Mouse (Mus musculus) midbrain, postnatal 0 days (tissue): ENCODE results near the gene Gdpd3. TPM values are rescaled to one million over a fixed set of nuclear protein-coding genes. Genes with fewer than 3 reads are reported as not detected.

Experiments
- ATAC-seq: fragments of 200-750 bp; cut with Nextera tagmentation; 2 replicates; pipeline ENCODE4 v1.8.0; 2017; ENCODE audit warnings: moderate number of reproducible peaks, mild to moderate bottlenecking, moderate TSS enrichment, moderate library complexity; ENCODE audit not compliant: low FRiP score
- DNase-seq: peaks from one replicate; pipeline ENCODE4 v3.0.0-alpha.2; 2015; ENCODE audit warnings: low spot score
- H3K27ac ChIP-seq: fragments of 300-500 bp; sonication (generic); 2 replicates; pipeline ENCODE4 v1.5.1; 2014; ENCODE audit warnings: low read depth, mild to moderate bottlenecking, low read length, mixed read lengths
- H3K27me3 ChIP-seq: fragments of 300-500 bp; sonication (generic); 2 replicates; pipeline ENCODE4 v1.6.1; 2014; ENCODE audit warnings: low read length, control low read depth, mixed read lengths; ENCODE audit not compliant: insufficient read depth
- H3K36me3 ChIP-seq: fragments of 300-500 bp; sonication (generic); 2 replicates; pipeline ENCODE4 v1.6.1; 2014; ENCODE audit warnings: low read length, control low read depth, mixed read lengths; ENCODE audit not compliant: insufficient read depth
- H3K4me1 ChIP-seq: fragments of 300-500 bp; sonication (generic); 2 replicates; pipeline ENCODE4 v1.6.1; 2014; ENCODE audit warnings: mild to moderate bottlenecking, control low read depth, antibody characterized with exemption, low read length, mixed read lengths; ENCODE audit not compliant: insufficient read depth
- H3K4me2 ChIP-seq: fragments of 300-500 bp; sonication (generic); 2 replicates; pipeline ENCODE4 v1.6.1; 2014; ENCODE audit warnings: low read depth, mild to moderate bottlenecking, low read length, mixed read lengths; ENCODE audit not compliant: poor library complexity, severe bottlenecking
- H3K4me3 ChIP-seq: fragments of 300-500 bp; sonication (generic); 2 replicates; pipeline ENCODE4 v1.5.1; 2014; ENCODE audit warnings: low read depth, mild to moderate bottlenecking, low read length, moderate library complexity
- H3K9ac ChIP-seq: fragments of 300-500 bp; sonication (generic); replicated peaks from 2 replicates; pipeline ENCODE4 v1.6.1; 2014; ENCODE audit warnings: mild to moderate bottlenecking, low read length, moderate library complexity, mixed read lengths; ENCODE audit not compliant: poor library complexity, severe bottlenecking
- H3K9me3 ChIP-seq: fragments of 300-500 bp; sonication (generic); 2 replicates; pipeline ENCODE4 v1.6.1; 2016; ENCODE audit warnings: low read length, control low read depth
- CTCF ChIP-seq: IDR thresholded peaks from 2 replicates; pipeline ENCODE4 v1.5.1; 2016; ENCODE audit warnings: antibody characterized with exemption, mild to moderate bottlenecking
- WGBS: fragments of 180-500 bp; shearing (Covaris S2); extraction: QIAGEN DNeasy Blood & Tissue Kit; methylation state at CpG from one replicate; pipeline ENCODE4 v1.1.7; 2014; 5-methylcytosine and 5-hydroxymethylcytosine counted together
- polyA plus RNA-seq: library from polyadenylated mRNA; unstranded; fragments of >200 nt; fragmentation: Nextera tagmentation; extraction: Ambion mirVana; gene quantifications from 2 replicates; pipeline ENCODE4 v1.2.1, GENCODE M21; 2015
- total RNA-seq: library from RNA; depleted of rRNA; stranded (reverse); fragments of >200 nt; gene quantifications from 2 replicates; pipeline ENCODE4 v1.2.3, GENCODE M21; 2014

Gene Gdpd3
- total and polyA plus RNA-seq, 2 experiments from 2014 or later: 1.3 TPM; not detected in 1

GRCm38 (mm10) chr7:126802134-126802889 lies 36.2 kb downstream of the Gdpd3 start:
- Histone ChIP-seq H3K27ac (no peak overlapping the region), H3K36me3 (peaks cover 4% of the 10 kb centered on the region; the same call in 1 of the 2 replicates), H3K9ac (no peak overlapping the region), H3K27me3 (no peaks in the 10 kb centered on the region), H3K4me3 (no peak overlapping the region), H3K9me3 (no peaks in the 10 kb centered on the region), H3K4me2 (no peak overlapping the region), H3K4me1 (peaks cover 12% of the 10 kb centered on the region)
- ATAC-seq (no peak), DNase-seq (no peak)
- 89% methylated on average over 11 of the region's 11 CpGs for WGBS
- no peak for TF ChIP-seq CTCF

DNA sequence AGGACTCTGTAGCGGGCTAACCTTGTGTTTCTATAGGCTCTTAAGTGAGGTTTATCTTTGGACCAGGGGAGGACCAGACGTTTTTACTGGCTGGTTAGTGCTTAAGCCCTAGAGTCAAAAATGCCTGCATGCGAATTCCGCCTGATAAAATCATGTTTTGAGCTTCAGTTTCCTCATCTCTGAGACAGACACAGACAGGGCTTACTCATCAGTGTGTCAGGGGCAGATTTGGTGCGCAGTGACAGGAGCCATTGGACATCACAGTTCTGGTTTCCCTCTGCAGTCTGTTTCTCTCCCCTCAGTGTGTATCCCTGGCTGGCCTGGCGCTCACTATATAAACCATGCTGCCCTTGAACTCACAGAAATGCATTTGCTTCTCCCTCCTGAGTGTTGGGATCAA lies 37.0 kb downstream of the Gdpd3 start:
- no peak for TF ChIP-seq CTCF
- no peak overlapping the region for H3K4me2 ChIP-seq
- H3K27me3 ChIP-seq: no peaks in the 10 kb centered on the region
- H3K27ac ChIP-seq: no peak overlapping the region
- peaks cover 13% of the 10 kb centered on the region for H3K4me1 ChIP-seq
- ATAC-seq (no peak), DNase-seq (no peak)
- peaks cover 4% of the 10 kb centered on the region; the same call in 1 of the 2 replicates for H3K36me3 ChIP-seq
- H3K9me3 ChIP-seq: no peaks in the 10 kb centered on the region
- WGBS: 93% methylated on average over 6 of the region's 6 CpGs
- H3K4me3 ChIP-seq: no peak overlapping the region
- H3K9ac ChIP-seq: no peak overlapping the region

DNA sequence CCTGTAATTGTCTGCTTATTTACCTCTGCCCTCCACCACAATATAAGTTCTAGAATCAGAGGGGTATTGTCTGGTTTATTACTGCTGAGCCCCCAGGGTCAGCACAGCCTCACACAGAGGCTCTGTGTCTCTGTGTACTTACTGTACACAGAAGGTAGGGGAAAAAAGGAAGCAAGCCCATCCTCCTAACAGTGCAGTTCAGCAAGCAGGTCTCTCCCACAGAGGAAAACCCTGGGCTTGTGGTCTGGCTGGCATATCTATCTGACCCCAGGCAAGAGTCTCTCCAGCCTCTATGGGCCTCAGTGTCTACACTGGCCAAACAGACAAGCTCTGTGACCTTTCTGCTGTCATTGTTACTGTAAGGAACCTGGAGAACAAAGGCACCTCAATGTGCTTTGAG lies 37.6 kb downstream of the Gdpd3 start:
- Histone ChIP-seq H3K27me3 (no peaks in the 10 kb centered on the region), H3K9ac (no peak overlapping the region), H3K4me2 (no peak overlapping the region), H3K36me3 (peaks cover 4% of the 10 kb centered on the region; the same call in 1 of the 2 replicates), H3K9me3 (no peaks in the 10 kb centered on the region), H3K4me1 (peaks cover 14% of the 10 kb centered on the region), H3K27ac (no peak overlapping the region), H3K4me3 (no peak overlapping the region)
- no peak for TF ChIP-seq CTCF
- ATAC-seq (no peak), DNase-seq (no peak)

DNA sequence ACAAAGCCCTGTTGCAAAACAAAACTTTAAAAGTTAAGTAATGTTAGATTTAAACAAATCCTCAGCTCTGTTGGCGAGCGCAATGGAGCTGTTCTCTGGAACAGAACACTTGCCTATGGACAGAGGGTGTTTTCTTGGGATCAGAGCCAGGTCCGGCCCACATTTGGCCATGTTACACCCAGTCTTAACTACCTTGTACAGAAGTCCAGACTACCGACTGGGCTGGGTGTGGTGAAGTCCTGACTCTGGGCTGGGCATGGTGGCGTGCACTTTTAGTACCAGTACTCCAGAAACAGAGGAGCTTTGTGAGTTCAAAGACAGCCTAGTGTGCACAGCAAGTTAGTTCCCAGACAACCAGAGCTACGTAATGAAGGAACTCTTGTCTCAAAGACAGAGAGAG lies 40.8 kb downstream of the Gdpd3 start:
- H3K4me2 ChIP-seq: no peak overlapping the region
- WGBS: 88% methylated on average over 6 of the region's 6 CpGs
- H3K36me3 ChIP-seq: peaks cover 4% of the 10 kb centered on the region; the same call in 1 of the 2 replicates
- no peak for ATAC-seq
- H3K4me3 ChIP-seq: no peak overlapping the region
- H3K4me1 ChIP-seq: peaks cover 6% of the 10 kb centered on the region; the same call in 1 of the 2 replicates
- no peaks in the 10 kb centered on the region for H3K9me3 ChIP-seq
- no peak for DNase-seq
- no peak overlapping the region for H3K9ac ChIP-seq
- no peaks in the 10 kb centered on the region for H3K27me3 ChIP-seq
- H3K27ac ChIP-seq: no peak overlapping the region
- TF ChIP-seq CTCF: no peak

- TF ChIP-seq CTCF: no peak
- ATAC-seq (no peak), DNase-seq (no peak)
- Histone ChIP-seq H3K9me3 (no peaks in the 10 kb centered on the region), H3K4me1 (peaks cover 6% of the 10 kb centered on the region; the same call in 1 of the 2 replicates), H3K4me2 (no peak overlapping the region), H3K9ac (no peak overlapping the region), H3K4me3 (no peak overlapping the region), H3K36me3 (peaks cover 4% of the 10 kb centered on the region; the same call in 1 of the 2 replicates), H3K27me3 (no peaks in the 10 kb centered on the region), H3K27ac (no peak overlapping the region)
- WGBS: 82% methylated on average over 4 of the region's 4 CpGs
These were observed 41.3 kb downstream of the Gdpd3 start for GRCm38 (mm10) chr7:126807405-126807804.

- H3K4me2 ChIP-seq: peak overlapping the region; percentile 83
- no peaks in the 10 kb centered on the region; the same call in 1 of the 2 replicates for H3K36me3 ChIP-seq
- H3K4me1 ChIP-seq: peaks cover 6% of the 10 kb centered on the region; the same call in 1 of the 2 replicates
- DNase-seq (peak; percentile 94), ATAC-seq (peak; percentile 93)
- H3K9ac ChIP-seq: peak overlapping the region; percentile 72
- peak overlapping the region; percentile 73 for H3K4me3 ChIP-seq
- peak; percentile 29; the same call in 1 of the 2 replicates for TF ChIP-seq CTCF
- under 1% methylated on average over 38 of the region's 43 CpGs for WGBS
- H3K27ac ChIP-seq: peak overlapping the region; percentile 73
- no peaks in the 10 kb centered on the region for H3K9me3 ChIP-seq
- no peaks in the 10 kb centered on the region for H3K27me3 ChIP-seq
These were observed 42.7 kb downstream of the Gdpd3 start for GRCm38 (mm10) chr7:126808703-126809455.
